Mouse (Mus musculus): ENCODE results near the gene Arpp19. TPM values are rescaled to one million over a fixed set of nuclear protein-coding genes. Genes with fewer than 3 reads are reported as not detected.
A peak's percentile ranks its signal among the peaks of the same experiment; 100 is the strongest.

Gene Arpp19
- total RNA-seq (2021): 100 to 1,000 TPM; 162 to 182 TPM
- long read RNA-seq, full-length matches to known transcripts: 140 of 151 reads
- long read RNA-seq, partial matches to known transcripts: 1 of 151 reads
- long read RNA-seq, other reads (novel, unspliced or antisense): 10 of 151 reads

DNA sequence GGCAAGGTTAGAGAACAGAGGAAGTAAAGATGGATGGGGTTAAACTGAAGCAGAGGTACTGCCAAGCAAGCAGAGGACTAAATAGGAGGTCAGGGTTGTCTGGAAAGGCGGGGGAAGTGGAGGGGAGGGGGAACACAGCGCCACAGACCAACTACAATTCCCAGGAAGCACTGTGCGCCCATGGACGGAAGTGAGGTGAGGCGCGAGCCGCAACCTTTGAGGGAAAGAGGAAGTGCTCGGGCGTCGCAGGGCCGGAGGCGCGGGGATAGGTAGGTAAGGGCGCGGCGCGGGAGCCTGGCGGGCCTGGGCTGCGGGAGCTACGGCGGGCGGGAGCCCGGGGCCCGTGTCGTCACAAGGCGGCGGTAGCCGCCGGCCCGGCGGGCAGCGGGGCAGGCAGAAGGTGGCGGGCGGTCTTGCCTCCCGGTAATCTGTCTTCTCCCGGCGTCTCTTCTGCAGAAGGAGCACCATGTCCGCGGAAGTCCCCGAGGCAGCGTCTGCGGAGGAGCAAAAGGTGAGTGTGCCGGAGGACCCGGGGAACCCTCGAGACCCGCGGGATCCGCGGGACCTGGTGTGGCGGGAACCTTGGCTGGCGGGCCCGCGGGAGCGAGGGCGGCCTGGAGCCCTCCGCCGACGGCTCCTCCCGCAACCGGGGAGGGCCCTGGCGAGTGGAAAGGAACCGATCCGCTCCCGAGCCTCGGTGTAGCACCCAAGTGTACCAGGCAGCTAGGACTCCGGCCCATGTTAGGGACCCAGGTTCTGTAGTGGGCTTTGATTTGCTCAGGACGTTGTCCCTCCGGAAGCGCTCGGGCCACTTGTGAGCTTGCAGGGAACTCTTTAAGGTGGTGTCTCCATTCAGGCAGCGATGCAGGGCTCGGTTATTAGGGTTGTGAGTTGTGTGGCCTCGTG, at the start of gene Arpp19:
Gene Arpp19, plus strand, starts transcription at position 164 of the 906 bp plus-strand sequence.
- peak; percentile 87 to 91 for DNase-seq (ENCODE audit: low spot score in 2 of 2)

DNA sequence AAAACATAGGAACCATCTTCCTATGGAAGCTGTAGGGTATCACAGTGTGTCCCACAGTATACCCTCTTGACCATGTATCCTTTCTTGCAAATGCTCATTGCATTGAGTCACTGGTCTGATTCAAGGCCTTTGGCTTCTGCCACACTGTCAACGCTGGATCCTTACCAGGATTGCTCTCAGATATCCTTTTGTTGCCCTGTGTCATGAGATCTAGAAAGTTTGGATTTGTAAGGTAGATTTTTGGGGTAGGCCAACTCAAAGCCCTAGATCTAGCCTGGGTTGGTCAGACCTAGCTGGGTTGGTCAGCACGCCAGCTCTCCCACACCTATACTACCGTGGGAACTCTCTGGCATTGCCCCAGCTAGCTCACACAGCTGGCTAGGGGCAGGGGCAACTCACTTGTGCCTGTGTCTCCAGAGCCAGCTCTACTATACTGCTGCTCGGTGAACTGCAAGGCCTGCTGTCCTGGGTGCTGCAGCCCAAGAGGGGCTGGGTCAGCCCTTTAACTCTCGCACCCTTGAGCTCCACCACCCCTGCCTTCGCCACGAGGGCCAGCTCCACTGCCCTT, 48.4 kb upstream of the Arpp19 start:
- DNase-seq (ENCODE audit: low spot score in 2 of 2): no peak

DNA sequence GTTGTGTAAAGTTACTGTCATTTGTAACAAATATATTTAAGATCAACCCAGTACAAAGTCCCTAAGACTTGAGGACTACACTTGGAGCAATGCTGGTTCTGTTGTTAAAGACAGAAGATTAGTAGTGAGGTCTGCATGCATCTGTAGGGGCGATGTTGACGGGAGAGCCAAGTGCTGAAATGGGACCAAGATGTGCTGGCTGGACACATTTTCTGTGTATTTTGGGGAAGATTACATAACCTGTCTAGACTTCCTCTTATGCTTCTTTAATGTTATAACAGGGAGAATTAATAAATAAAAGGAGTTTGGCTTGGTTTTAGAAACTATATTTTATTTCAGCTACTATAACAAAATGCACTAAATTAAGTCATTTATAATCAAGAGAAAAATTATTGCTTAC, 47.4 kb upstream of the Arpp19 start:
- DNase-seq (ENCODE audit: low spot score in 2 of 2): no peak

DNA sequence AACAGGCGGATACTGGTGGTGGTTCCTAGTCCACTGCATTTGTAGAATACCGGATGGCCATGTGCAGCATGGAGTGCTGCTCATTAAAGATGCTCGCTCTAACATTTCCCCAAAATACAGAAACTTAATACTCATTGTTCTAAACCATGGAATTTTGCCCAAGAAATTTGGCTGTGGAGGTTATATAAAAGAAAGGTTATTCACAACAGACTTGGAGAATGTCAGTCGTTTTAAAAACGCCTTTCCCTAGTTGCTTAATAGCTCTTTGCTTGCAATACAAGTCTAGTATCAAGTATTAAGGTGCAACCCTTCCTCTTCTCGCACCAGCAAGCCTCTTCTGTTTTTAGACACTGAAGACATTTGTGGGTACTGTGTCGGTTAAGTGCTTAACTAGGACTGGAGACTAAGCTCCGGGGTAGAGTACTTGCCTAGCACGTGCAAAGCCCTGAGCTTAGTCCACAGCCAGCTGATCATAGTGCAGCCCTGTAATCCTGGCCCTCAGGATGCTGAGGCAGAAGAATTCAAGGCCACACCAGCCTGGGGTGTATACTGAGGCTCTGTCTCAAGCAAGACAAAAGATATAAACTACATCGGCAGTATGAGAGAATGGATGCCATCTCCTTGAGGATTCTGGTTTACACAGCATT, 42.7 kb upstream of the Arpp19 start:
- DNase-seq (ENCODE audit: low spot score in 2 of 2): no peak

DNA sequence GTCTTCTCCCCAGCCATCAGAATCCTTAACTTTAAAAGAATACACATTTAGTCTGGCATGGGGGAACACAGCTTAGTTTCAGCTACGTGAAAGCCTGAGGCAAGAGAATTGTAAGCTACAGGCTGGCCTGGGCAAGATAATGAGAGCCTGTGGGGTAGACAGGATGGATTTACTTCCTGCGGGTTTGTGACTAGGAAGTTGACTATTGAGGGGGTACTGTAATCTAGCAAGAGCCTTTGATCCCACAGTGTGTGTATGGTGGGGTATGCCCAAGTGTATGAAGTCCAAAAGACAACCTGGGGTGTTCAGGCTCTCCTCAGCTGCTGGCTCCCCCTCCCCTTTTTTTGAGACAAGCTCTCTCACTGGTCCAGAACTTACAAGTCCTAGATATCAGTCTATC, 41.1 kb upstream of the Arpp19 start:
- DNase-seq (ENCODE audit: low spot score in 2 of 2): no peak

DNA sequence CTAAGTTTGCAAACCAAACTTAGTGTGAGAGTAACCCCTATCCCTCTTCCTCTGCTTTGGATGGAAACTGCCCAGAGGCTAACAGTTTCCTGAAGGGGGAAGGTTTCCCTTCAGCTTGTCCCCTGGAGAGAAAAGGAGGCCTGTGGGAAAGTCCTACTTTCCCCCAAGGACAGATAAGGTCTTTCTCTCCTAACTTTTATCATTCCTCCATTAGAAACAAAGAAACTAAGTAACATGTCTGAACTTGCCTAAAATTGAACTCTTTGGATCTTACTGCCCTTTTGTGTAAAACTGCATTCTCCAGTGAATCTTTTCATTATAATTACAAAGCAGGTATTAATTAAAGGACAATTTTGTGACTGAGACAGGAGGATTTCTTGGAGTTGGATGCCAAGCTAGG, 39.4 kb upstream of the Arpp19 start:
- no peak for DNase-seq (ENCODE audit: low spot score in 2 of 2)

DNA sequence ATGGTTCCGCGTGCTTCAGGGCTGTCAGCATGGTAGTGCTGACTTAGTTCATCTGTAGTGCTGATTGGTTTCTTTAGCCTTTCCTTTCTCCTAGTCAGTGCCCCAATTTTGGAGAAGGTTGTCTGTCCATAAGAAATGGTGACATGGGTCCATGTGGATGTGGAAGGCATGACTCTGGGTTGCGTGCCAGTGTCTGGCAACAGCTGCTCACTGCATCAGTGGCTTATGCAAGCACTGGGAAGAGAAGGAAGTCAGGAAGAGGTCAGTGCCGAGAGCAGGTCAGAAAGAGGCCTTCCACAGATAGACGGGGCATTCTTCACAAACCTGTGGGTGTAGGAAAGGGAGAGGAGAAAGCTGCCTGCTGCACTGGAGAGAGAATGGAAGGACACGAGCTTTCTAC, 36.4 kb upstream of the Arpp19 start:
- no peak for DNase-seq (ENCODE audit: low spot score in 2 of 2)

DNA sequence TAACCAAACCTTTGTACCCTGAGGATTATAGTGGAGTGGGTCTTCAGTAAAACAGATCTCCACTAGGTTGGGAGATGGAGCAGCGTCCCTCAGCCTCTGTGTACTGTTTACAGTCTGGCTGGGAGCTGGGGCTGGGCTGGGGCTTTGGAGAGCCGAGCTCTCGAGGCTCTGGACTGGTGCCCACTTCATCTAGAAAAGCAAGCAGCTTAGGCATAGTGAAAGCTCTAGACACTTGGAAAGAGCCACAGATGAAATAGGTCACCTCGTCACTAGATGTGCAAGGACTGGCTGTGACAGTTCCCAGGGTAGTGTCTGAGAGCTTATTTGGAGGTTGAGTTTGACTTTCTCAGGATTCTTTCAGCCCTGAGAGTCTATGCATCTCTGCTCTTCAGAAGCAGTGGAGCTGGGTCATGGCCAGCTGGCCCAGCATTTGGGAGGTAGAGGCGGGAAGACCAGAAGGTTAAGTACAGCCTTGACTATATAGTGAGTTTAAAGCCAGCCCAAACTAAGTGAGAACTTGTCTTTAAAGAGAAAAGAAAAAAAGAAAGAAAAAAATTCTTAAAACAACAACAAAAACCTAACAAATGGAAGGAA, 35.7 kb upstream of the Arpp19 start:
- no peak for DNase-seq (ENCODE audit: low spot score in 2 of 2)

DNA sequence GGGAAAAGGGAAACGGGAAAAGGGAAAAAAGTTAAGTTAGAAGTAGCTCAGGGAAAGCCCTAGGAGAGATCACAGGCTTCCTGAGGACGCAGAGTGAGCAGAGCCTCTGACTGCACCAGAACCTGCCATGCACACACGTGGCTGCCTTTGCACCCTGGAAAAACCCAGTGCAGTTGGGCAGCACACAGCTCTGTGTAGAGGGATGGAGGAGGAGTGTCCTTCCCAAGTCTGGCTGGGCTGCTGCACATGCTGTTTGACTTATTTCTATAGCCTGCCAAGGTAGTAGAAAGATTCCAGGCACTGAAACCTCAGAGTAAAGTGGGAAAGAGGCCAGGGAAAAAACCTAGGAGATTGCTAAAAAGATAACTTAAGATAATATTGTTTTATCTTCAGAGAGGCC, 35.2 kb upstream of the Arpp19 start:
- DNase-seq (ENCODE audit: low spot score in 2 of 2): no peak

DNA sequence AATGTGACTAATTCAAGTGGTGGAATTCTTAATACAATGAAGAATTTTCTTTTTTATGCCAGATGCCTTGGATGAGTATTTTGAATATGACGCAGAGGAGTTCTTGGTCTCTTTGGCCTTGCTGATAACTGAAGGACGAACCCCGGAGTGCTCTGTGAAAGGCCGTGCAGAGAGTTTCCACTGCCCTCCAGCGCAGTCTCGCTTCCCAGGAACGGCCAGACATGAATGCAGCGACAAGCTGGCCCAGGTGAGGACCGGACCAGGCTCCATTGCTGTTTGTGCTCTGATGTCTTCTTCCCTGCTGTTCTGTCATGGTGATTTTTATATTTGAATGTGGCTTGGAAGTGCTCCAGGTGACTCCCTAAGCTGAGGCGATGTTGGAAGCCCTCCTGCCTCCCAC, 33.2 kb upstream of the Arpp19 start:
- DNase-seq (ENCODE audit: low spot score in 2 of 2): no peak

DNA sequence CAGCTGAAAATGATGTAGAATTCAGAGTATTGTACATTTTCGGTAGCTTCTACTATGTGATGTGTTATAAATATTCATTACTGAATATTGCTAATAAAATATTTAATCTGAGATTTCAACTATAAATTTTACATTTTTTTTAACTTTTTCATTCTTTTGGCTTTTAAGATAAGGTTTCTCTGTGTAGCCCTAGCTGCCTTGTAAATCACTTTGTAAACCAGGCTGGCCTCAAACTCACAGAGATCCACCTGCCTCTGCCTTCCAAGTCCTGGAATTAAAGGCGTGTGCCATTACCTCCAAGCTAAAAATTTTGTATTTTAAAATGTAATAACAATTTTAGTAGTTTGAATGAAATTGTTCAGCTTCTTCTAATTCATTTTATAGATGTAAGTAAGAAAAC, 20.8 kb upstream of the Arpp19 start:
- no peak for DNase-seq (ENCODE audit: low spot score in 2 of 2)

DNA sequence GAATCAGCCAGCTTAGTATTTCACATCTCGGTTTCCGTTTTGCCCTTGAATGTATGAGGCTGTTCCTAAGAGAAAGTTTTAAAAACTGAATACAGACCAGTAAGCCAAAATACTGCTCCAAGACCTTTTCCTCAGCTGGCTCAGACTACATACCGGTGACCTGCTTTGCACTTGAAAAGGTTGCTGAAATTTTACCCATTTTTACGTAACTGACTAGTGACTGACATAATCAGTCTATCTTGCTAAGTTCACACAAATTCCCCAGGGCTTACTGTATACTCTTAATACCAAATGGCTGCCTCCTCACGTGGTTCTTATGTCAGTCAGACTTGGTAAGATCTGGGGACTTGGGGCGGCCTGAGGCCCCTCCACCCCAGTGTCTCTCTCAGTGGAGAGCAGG, 18.2 kb upstream of the Arpp19 start:
- no peak for DNase-seq (ENCODE audit: low spot score in 2 of 2)

DNA sequence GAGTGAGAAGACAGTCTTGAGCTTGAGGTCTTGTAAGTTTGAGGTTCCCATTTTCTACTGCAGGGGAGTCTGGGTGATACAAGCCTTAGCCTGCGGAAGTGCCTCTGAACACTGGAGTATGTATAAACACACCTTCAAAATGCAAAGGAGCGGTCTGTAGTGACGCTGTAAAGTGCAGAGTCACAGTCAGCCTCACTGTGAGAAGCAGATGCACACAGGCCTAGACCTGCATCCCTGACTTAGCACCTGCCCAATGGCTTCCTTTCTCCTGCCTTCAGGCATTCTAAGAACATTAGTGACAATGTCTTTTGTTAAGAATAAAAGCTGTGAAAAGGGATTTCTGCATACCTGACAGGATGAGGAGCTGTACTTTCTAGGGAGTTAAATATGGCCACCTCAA, 17.8 kb upstream of the Arpp19 start:
- DNase-seq (ENCODE audit: low spot score in 2 of 2): no peak

DNA sequence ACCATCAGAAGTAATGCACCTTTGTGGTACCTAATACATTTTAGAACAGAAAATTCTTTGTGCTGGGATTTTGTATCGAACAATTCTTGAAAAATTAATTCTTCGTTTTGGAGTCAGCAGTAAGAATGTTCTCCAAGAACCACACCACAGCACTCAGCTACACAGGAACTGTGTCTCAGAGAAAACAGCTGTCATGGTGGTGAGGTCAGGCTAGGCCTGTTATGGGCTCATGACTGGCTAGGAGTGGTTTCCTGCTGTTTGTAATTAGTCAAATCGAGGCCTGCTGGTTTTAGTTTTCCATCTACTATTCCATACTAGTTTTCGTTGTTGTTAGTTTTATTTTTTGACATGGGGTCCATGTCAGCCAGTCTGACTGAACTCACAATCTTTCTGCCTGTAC, 16.9 kb upstream of the Arpp19 start:
- DNase-seq (ENCODE audit: low spot score in 2 of 2): no peak

DNA sequence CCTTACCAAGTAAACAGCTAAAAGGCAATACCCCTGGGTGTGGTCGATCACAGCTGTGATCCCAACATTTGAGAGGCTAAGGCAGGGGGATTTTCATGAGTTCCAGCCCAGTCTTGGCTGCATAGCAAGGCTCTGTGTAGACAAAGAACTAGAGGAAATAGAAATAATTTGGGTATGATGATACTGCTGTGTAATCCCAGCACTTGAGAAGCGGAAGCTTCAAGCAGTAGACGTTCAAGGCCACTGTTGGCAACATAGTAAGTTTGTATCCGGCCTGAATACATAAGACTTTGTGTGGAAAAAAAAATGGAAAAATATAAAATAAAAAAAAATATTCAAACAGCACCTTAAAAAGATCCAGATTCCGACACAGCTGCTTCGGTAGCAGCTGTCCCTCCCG, 14.9 kb upstream of the Arpp19 start:
- DNase-seq (ENCODE audit: low spot score in 2 of 2): no peak

DNA sequence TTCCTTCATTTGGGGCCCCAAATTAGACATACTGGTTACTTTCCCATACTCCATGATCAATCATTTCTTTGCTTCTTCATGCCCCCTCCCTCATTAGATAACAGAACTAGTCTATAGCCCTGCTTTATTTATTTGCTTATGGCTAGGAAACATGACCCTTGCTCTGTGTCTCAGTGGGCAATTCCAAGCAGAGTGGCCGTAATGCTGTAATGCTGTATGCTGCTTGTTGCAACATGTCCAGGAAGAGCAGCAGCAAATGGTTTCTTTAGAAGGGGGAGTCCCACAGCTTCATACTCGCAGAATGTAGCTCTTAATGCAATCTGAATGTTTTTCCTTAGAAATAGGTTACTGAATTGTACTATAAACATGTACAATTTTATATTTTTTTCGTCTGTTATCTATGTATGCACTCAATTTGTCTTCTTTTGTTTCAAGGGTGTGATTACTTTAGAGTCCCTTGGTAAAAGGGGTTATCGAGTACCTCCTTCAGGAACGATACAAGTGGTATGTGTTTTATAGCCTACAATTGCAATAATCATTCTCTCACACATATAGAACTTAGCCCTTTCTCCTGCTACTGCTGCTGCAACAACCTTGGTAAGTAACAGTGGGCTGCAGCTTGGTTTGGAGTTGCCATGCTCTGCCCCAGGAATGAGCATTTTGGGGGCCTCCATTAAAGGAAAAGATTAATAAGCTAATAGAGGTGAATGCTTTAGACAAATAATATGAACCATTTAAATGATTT, 14.1 kb upstream of the Arpp19 start:
- DNase-seq (ENCODE audit: low spot score in 2 of 2): no peak

DNA sequence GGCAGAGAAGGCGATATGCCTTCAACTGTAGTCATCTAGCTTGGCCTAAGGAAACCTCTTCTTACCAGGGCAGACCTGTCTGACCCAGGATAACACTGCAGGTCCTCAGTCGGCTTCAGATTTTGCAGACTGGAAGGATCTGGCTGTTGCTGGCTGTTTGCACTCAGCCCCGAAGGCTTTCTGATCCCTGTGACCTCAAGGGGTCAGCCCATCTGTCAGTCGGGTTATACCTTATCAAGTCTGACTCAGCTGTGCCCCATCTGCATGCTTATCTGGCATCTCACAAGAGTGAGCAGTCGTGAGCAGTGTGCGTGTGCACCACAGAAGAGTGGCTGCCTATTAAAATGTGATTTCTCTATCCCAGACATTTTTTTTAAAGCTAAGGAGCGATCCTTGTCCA, 13.3 kb upstream of the Arpp19 start:
- no peak for DNase-seq (ENCODE audit: low spot score in 2 of 2)

DNA sequence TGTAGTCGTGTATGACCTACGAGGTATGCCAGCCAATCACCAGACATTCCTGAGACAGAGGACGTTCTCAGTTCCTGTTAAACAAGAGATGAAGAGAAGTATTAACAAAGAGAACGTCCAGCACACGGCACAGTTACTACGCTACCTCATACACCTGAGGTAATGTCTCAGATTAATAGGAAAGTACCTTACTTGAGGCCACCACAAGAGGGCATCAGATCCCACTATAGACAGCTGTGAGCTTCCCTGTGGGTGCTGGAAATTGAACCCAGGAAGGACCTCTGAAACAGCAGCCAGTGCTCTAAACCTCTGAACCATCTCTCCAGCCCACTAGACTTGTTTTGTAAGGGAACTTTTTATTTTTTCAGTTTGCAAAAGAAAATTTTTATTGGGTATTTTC, 11.7 kb upstream of the Arpp19 start:
- no peak for DNase-seq (ENCODE audit: low spot score in 2 of 2)

DNA sequence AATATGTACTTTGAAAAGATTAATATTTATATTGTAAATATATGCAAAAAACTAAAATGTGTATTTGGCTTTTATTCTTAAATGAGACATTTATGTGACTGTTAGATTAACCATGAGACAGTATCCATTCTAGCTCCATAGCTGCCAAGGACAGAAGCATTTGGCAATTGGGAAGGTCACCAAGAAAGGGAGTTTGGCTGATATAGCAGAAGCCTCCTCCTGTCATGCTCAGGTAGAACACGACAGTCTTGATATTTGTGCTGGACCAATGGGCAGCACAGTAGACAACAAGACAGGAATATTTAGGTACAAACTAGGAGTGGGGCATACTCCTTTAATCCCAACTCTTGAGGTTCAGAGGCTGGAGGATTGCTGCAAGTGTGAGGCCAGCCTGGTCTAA, 5.0 kb upstream of the Arpp19 start:
- DNase-seq (ENCODE audit: low spot score in 2 of 2): no peak

DNA sequence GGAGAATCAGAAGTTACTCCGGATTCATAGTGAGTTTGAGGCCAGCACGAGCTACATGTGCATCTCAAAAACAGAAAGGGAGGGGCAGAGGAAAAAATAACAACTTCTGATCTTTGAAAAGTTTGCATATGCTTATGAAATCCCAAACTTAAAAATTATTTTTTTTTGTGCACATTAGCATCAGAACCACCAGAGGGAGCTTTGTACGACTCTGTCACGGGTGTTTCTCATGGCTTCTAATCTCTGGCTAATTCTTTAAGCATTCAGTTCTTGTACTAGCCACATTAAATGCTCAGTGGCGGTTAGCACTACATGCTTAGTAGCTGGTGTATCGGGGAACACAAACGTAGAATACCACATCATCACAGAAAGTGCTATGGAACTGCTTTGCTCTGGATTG, 4.3 kb upstream of the Arpp19 start:
- DNase-seq (ENCODE audit: low spot score in 2 of 2): no peak

DNA sequence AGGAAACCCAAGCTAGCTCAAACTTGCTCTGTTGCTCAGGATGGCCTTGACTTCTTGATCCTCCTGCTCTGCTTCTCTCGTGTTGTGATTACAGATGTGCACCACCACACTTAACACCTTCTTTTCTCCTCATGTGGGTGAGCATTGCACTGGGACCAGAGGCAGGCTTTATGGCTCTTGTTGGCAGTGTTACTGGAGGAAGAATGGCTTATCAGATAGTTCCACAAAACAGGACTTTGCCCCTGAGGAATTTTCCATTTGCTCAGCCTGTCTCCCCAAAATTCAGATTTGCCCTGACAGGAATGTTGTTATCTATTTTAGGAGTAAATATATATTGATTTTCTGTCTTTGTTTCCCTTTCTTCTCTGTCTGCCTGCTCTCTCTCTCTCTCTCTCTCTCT, 2.7 kb upstream of the Arpp19 start:
- DNase-seq (ENCODE audit: low spot score in 2 of 2): no peak
